Mouse (Mus musculus) stomach, embryonic 15.5 days (tissue): ENCODE measurements at regions not wholly inside any gene's neighbourhood (a gene's known extent, or its start where the extent isn't known, plus 50 kb on each side); places are given as distances from the start of the nearest gene placed in this dataset.

Experiments
- ATAC-seq: fragments of 200-750 bp; cut with Nextera tagmentation; 2 replicates; pipeline ENCODE4 v1.8.0; 2017; ENCODE audit warnings: low read depth, moderate number of reproducible peaks, moderate TSS enrichment; ENCODE audit not compliant: insufficient read depth, low FRiP score
- H3K27ac ChIP-seq: fragments of 300-500 bp; sonication (generic); 2 replicates; pipeline ENCODE4 v1.5.1; 2015; ENCODE audit warnings: mild to moderate bottlenecking, inconsistent platforms
- H3K27me3 ChIP-seq: fragments of 300-500 bp; sonication (generic); replicated peaks from 2 replicates; pipeline ENCODE4 v1.6.1; 2015; ENCODE audit warnings: inconsistent platforms
- H3K36me3 ChIP-seq: fragments of 300-500 bp; sonication (generic); 2 replicates; pipeline ENCODE4 v1.6.1; 2015; ENCODE audit warnings: inconsistent platforms
- H3K4me1 ChIP-seq: fragments of 300-500 bp; sonication (generic); 2 replicates; pipeline ENCODE4 v1.6.1; 2015; ENCODE audit warnings: inconsistent platforms
- H3K4me2 ChIP-seq: fragments of 300-500 bp; sonication (generic); 2 replicates; pipeline ENCODE4 v1.6.1; 2015; ENCODE audit warnings: mild to moderate bottlenecking, inconsistent platforms
- H3K4me3 ChIP-seq: fragments of 300-500 bp; sonication (generic); replicated peaks from 2 replicates; pipeline ENCODE4 v1.5.1; 2015; ENCODE audit warnings: inconsistent platforms
- H3K9ac ChIP-seq: fragments of 300-500 bp; sonication (generic); 2 replicates; pipeline ENCODE4 v1.6.1; 2015; ENCODE audit warnings: inconsistent platforms
- H3K9me3 ChIP-seq: fragments of 300-500 bp; sonication (generic); 2 replicates; pipeline ENCODE4 v1.6.1; 2016; ENCODE audit warnings: inconsistent platforms
- WGBS: fragments of 180-500 bp; shearing (Covaris S2); methylation state at CpG from one replicate; pipeline ENCODE4 v1.1.7; 2015; 5-methylcytosine and 5-hydroxymethylcytosine counted together

GRCm38 (mm10) chr4:142334084-142334483, 94.9 kb upstream of the Kazn start:
- H3K9ac ChIP-seq = no peak overlapping the region
- H3K9me3 ChIP-seq = no peaks in the 10 kb centered on the region
- no peak overlapping the region for H3K4me3 ChIP-seq
- H3K27me3 ChIP-seq = no peaks in the 10 kb centered on the region
- no peak overlapping the region for H3K4me2 ChIP-seq
- H3K4me1 ChIP-seq = no peaks in the 10 kb centered on the region
- no peak for ATAC-seq
- H3K27ac ChIP-seq = no peak overlapping the region
- H3K36me3 ChIP-seq = no peaks in the 10 kb centered on the region
- WGBS = 66% methylated on average over 7 of the region's 7 CpGs

- Histone ChIP-seq H3K4me3 (no peak overlapping the region), H3K4me2 (no peak overlapping the region), H3K9me3 (no peaks in the 10 kb centered on the region), H3K27ac (no peak overlapping the region), H3K9ac (no peak overlapping the region), H3K36me3 (no peaks in the 10 kb centered on the region), H3K27me3 (no peaks in the 10 kb centered on the region), H3K4me1 (no peaks in the 10 kb centered on the region)
- no peak for ATAC-seq
- 90% methylated on average over 3 of the region's 3 CpGs for WGBS
Observed at GRCm38 (mm10) chr4:142330599-142330998, 91.4 kb upstream of the Kazn start.

GRCm38 (mm10) chr4:142329600-142329999, 90.4 kb upstream of the Kazn start:
- Histone ChIP-seq H3K36me3 (no peaks in the 10 kb centered on the region), H3K4me1 (no peaks in the 10 kb centered on the region), H3K9ac (no peak overlapping the region), H3K27me3 (no peaks in the 10 kb centered on the region), H3K4me2 (no peak overlapping the region), H3K4me3 (no peak overlapping the region), H3K9me3 (no peaks in the 10 kb centered on the region), H3K27ac (no peak overlapping the region)
- ATAC-seq = no peak
- 87% methylated on average over 2 of the region's 2 CpGs for whole genome bisulfite sequencing

- WGBS = 73% methylated on average over 5 of the region's 5 CpGs
Observed at GRCm38 (mm10) chr4:142326511-142326910, 87.3 kb upstream of the Kazn start.

GRCm38 (mm10) chr4:142321209-142321863, 82.1 kb upstream of the Kazn start:
- Histone ChIP-seq H3K27me3 (no peaks in the 10 kb centered on the region), H3K4me2 (no peak overlapping the region), H3K9me3 (no peaks in the 10 kb centered on the region), H3K36me3 (no peaks in the 10 kb centered on the region), H3K9ac (no peak overlapping the region), H3K27ac (peak overlapping the region; percentile 49; the same call in 1 of the 2 replicates), H3K4me1 (peaks cover 9% of the 10 kb centered on the region; the same call in 1 of the 2 replicates), H3K4me3 (no peak overlapping the region)
- 32% methylated on average over 14 of the region's 14 CpGs for WGBS
- peak; percentile 57; the same call in 1 of the 2 replicates for ATAC-seq

More at GRCm38 (mm10) chr4:142326511-142326910, 87.3 kb upstream of the Kazn start:
- H3K36me3 ChIP-seq = no peaks in the 10 kb centered on the region
- no peaks in the 10 kb centered on the region for H3K9me3 ChIP-seq
- no peak overlapping the region for H3K27ac ChIP-seq
- H3K4me3 ChIP-seq = no peak overlapping the region
- H3K9ac ChIP-seq = no peak overlapping the region
- no peak for ATAC-seq
- no peak overlapping the region for H3K4me2 ChIP-seq
- 0 out of 2 replicates have a peak, but pooled peaks cover 5% of the 10 kb centered on the region for H3K4me1 ChIP-seq
- no peaks in the 10 kb centered on the region for H3K27me3 ChIP-seq

- Histone ChIP-seq H3K9me3 (no peaks in the 10 kb centered on the region), H3K4me2 (no peak overlapping the region), H3K27ac (no peak overlapping the region), H3K9ac (no peak overlapping the region), H3K36me3 (no peaks in the 10 kb centered on the region), H3K4me3 (no peak overlapping the region), H3K4me1 (peaks cover 4% of the 10 kb centered on the region; the same call in 1 of the 2 replicates), H3K27me3 (no peaks in the 10 kb centered on the region)
- ATAC-seq = no peak
- WGBS = 90% methylated on average over 6 of the region's 6 CpGs
Observed at GRCm38 (mm10) chr4:142310282-142310681, 71.1 kb upstream of the Kazn start.

GRCm38 (mm10) chr4:142308271-142308670, 69.1 kb upstream of the Kazn start:
- H3K27ac ChIP-seq = no peak overlapping the region
- H3K9me3 ChIP-seq = no peaks in the 10 kb centered on the region
- no peaks in the 10 kb centered on the region for H3K27me3 ChIP-seq
- no peak for ATAC-seq
- no peak overlapping the region for H3K4me2 ChIP-seq
- H3K9ac ChIP-seq = no peak overlapping the region
- 61% methylated on average over 7 of the region's 7 CpGs for WGBS
- H3K4me3 ChIP-seq = no peak overlapping the region
- no peaks in the 10 kb centered on the region for H3K36me3 ChIP-seq
- H3K4me1 ChIP-seq = peaks cover 4% of the 10 kb centered on the region; the same call in 1 of the 2 replicates

GRCm38 (mm10) chr4:142307321-142307720, 68.1 kb upstream of the Kazn start:
- Histone ChIP-seq H3K4me2 (no peak overlapping the region), H3K27ac (no peak overlapping the region), H3K4me3 (no peak overlapping the region), H3K9me3 (no peaks in the 10 kb centered on the region), H3K4me1 (peaks cover 4% of the 10 kb centered on the region; the same call in 1 of the 2 replicates), H3K27me3 (no peaks in the 10 kb centered on the region), H3K9ac (no peak overlapping the region), H3K36me3 (no peaks in the 10 kb centered on the region)
- 40% methylated on average over 11 of the region's 11 CpGs for WGBS
- no peak for ATAC-seq

GRCm38 (mm10) chr4:142306076-142306475, 66.9 kb upstream of the Kazn start:
- Histone ChIP-seq H3K4me2 (no peak overlapping the region), H3K4me1 (peaks cover 4% of the 10 kb centered on the region; the same call in 1 of the 2 replicates), H3K27ac (no peak overlapping the region), H3K9ac (no peak overlapping the region), H3K36me3 (no peaks in the 10 kb centered on the region), H3K9me3 (no peaks in the 10 kb centered on the region), H3K27me3 (no peaks in the 10 kb centered on the region), H3K4me3 (no peak overlapping the region)
- WGBS = 71% methylated on average over 14 of the region's 14 CpGs
- ATAC-seq = no peak

GRCm38 (mm10) chr4:142303374-142304020, 64.3 kb upstream of the Kazn start:
- H3K27me3 ChIP-seq = no peaks in the 10 kb centered on the region
- H3K4me1 ChIP-seq = peaks cover 2% of the 10 kb centered on the region; the same call in 1 of the 2 replicates
- H3K9me3 ChIP-seq = no peaks in the 10 kb centered on the region
- no peak overlapping the region for H3K4me2 ChIP-seq
- no peak overlapping the region for H3K9ac ChIP-seq
- ATAC-seq = no peak
- no peak overlapping the region for H3K27ac ChIP-seq
- 77% methylated on average over 10 of the region's 10 CpGs for WGBS
- no peak overlapping the region for H3K4me3 ChIP-seq
- no peaks in the 10 kb centered on the region for H3K36me3 ChIP-seq

GRCm38 (mm10) chr4:142302724-142303120, 63.5 kb upstream of the Kazn start:
- Histone ChIP-seq H3K9ac (no peak overlapping the region), H3K4me1 (no peaks in the 10 kb centered on the region), H3K4me2 (no peak overlapping the region), H3K4me3 (no peak overlapping the region), H3K9me3 (no peaks in the 10 kb centered on the region), H3K27ac (no peak overlapping the region), H3K36me3 (no peaks in the 10 kb centered on the region), H3K27me3 (no peaks in the 10 kb centered on the region)
- ATAC-seq = no peak
- 56% methylated on average over 2 of the region's 2 CpGs for WGBS

- WGBS = 47% methylated on average over 8 of the region's 8 CpGs
- H3K4me3 ChIP-seq = no peak overlapping the region
- ATAC-seq = no peak
Observed at GRCm38 (mm10) chr4:142302041-142302723, 63.0 kb upstream of the Kazn start.

More at GRCm38 (mm10) chr4:142302041-142302723, 63.0 kb upstream of the Kazn start:
- H3K4me1 ChIP-seq = no peaks in the 10 kb centered on the region
- no peak overlapping the region for H3K4me2 ChIP-seq
- no peak overlapping the region for H3K27ac ChIP-seq
- H3K9me3 ChIP-seq = no peaks in the 10 kb centered on the region
- no peaks in the 10 kb centered on the region for H3K27me3 ChIP-seq
- no peaks in the 10 kb centered on the region for H3K36me3 ChIP-seq
- H3K9ac ChIP-seq = no peak overlapping the region
